Mouse (Mus musculus): Measurements from ENCODE around the gene Rnf43. TPM values are rescaled to one million over a fixed set of nuclear protein-coding genes. Genes with fewer than 3 reads are reported as not detected.

Gene Rnf43
- polyA plus RNA-seq, 1 experiment from 2014 or later: 1.5 TPM

DNA sequence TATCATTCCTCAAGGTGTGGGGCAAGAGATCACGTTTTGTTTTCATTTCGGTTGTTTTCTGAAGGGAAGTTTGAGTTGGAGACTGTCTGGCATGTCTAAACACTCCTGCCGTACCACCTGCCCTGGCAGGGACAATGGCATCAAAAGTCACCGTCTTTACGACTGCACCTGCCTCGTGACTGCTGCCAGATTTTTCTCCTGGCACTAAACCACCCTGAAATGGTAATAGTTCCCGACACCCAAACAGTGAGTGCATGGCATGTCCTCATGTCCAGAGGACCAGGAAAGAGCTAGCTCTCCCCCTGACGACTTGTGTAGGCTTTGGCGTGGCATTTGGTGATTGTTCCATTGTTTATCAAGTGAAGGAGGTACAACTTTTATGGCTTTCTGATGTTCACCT lies 18.3 kb downstream of the Rnf43 start:
- Histone ChIP-seq H3K9me3 (no peaks in the 10 kb centered on the region), H3K9ac (replicated peaks) (no peak overlapping the region), H3K27me3 (no peaks in the 10 kb centered on the region), H3K4me3 (no peak overlapping the region), H3K4me1 (0 out of 2 replicates have a peak, but pooled peaks cover 4% of the 10 kb centered on the region), H3K27ac (replicated peaks) (no peak overlapping the region), H3K36me3 (no peaks in the 10 kb centered on the region), H3K4me2 (replicated peaks) (no peak overlapping the region)
- 92% methylated on average over 9 of the region's 9 CpGs for WGBS
- ATAC-seq (ENCODE audit: low FRiP score, low read depth): no peak

DNA sequence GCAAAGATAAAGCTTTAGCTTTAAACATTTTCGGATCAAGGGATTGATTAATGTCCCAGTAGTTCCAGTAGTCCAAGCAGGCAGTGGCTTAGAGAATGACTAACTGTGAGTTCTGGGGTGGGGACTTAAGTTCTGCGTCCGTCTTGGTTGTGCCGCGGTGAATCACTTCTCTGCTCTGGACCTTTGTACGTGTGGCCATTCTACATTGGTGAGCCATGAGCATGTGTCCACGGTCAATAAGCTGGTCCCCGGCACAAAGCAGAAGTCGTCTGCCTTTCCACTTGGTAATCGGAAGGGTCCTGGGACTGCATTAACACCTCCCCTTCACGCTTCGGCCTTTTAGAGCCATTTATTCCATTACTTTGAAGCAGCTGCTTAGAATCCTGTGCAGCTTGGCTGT lies 19.6 kb downstream of the Rnf43 start:
- 89% methylated on average over 12 of the region's 12 CpGs for WGBS
- ATAC-seq (ENCODE audit: low FRiP score, low read depth): no peak
- no peak overlapping the region for H3K9ac ChIP-seq (replicated peaks)

DNA sequence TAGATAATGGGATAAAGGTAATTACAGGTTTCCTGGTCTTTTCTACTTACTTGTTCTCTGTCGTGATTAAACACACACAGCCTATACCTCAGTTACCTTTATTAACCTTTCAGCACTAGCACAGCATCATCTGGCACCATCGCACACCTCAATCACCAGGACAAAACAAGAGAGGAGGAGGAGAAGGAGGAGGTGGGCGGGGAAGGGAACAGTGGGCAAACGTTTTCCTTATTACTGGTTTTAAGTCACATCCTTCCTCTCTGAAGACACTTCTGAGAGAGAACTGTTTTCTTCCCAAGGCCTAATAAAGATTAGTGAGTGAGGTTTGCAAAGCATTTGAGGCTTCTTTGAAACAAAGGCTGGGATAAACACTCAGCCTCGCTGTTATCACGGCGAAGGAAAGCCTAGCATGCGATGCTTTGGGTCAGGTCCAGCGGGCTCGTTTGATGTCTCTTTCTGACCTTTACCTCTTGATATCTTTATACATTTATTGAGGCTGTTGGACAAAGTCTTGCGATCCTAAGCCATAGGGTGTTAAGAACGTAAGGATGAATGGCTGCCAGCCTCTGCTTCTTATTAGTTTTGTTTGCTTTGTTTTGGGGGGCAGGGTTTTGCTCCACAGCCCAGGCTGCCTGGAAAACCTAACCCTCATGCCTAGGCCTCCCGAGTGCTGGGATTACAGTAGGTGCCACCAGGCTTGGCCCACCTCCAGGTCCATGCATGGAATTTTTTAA lies 20.5 kb downstream of the Rnf43 start:
- Histone ChIP-seq H3K9me3 (no peaks in the 10 kb centered on the region), H3K36me3 (no peaks in the 10 kb centered on the region), H3K4me2 (replicated peaks) (no peak overlapping the region), H3K27me3 (no peaks in the 10 kb centered on the region), H3K27ac (replicated peaks) (no peak overlapping the region), H3K9ac (replicated peaks) (no peak overlapping the region), H3K4me1 (0 out of 2 replicates have a peak, but pooled peaks cover 7% of the 10 kb centered on the region), H3K4me3 (no peak overlapping the region)
- 36% methylated on average over 13 of the region's 13 CpGs for WGBS
- ATAC-seq (ENCODE audit: low FRiP score, low read depth): no peak

More for the DNA sequence above, 19.6 kb downstream of the Rnf43 start:
- H3K27me3 ChIP-seq: no peaks in the 10 kb centered on the region
- no peak overlapping the region for H3K4me3 ChIP-seq
- 0 out of 2 replicates have a peak, but pooled peaks cover 7% of the 10 kb centered on the region for H3K4me1 ChIP-seq
- H3K4me2 ChIP-seq (replicated peaks): no peak overlapping the region
- no peak overlapping the region for H3K27ac ChIP-seq (replicated peaks)
- no peaks in the 10 kb centered on the region for H3K9me3 ChIP-seq
- no peaks in the 10 kb centered on the region for H3K36me3 ChIP-seq

DNA sequence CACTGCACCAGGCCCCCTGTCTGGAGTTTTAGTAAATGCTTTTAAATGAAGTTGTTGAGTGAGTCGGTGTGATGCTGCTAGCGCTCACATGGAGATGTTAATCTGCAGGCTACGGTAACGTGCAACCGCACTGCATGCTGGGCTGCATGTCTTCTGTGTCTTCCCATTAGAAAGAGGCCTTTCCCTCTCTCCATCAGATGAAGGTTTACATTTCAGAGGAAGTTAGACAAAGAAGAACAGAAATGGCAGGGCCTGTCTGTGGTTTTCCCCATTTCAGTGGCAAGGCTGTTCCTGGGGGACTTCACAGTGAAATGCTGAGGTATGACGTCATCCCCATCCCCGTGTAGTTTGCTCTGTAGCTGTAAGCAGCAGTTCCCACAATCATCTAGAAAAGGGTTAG lies 23.9 kb downstream of the Rnf43 start:
- no peak overlapping the region for H3K27ac ChIP-seq (replicated peaks)
- peaks cover 7% of the 10 kb centered on the region; the same call in 1 of the 2 replicates for H3K4me1 ChIP-seq
- H3K27me3 ChIP-seq: no peaks in the 10 kb centered on the region
- WGBS: 71% methylated on average over 7 of the region's 7 CpGs
- no peak overlapping the region for H3K4me3 ChIP-seq
- no peaks in the 10 kb centered on the region for H3K36me3 ChIP-seq
- no peaks in the 10 kb centered on the region for H3K9me3 ChIP-seq
- H3K4me2 ChIP-seq (replicated peaks): no peak overlapping the region
- no peak for ATAC-seq (ENCODE audit: low FRiP score, low read depth)
- no peak overlapping the region for H3K9ac ChIP-seq (replicated peaks)

DNA sequence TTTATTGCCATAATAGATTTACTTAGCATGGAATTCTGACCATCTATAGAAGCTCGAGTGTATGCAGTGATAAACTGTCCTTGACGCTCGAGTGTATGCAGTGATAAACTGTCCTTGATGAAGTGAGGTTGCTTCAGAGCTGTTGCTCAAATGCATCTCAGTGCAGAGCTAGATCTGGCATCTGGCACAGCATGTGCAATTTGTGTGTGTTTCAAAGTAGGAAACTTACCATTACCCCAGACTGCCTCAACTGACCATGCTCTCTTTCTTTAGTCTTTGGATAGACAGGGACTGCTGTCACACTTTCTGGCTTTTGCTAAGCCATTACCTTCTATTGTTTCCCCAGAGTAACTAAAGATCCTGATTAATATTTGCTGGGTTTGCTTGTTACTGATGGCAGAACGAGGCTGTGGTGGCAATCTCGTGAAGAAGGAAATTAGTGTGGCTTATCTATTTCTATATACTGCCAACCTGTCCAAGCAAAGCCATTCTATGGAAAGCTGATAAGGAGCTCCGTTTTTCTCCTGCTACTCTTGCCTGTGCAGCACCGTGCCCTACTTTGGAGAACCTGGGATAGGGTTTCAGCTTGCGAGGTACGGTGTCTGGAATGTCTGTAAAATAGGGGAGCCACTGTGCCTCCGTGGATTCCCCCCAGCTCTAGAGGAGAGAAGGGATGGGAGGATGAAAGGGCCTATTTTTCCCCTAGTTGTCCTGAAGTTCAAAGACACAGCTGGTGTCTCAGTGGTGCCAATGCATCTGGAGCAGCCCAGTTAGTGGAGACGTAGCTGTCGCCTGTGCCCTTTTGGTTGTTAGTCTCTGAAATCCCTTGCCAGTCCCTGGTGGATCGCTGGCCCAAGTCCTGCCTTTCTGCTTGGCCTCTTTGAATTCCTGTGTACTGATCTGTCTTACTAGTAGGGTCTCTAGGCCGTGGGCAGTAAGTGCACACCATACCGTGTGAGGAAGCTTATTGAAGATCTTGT lies 25.0 kb downstream of the Rnf43 start:
- Histone ChIP-seq H3K27me3 (no peaks in the 10 kb centered on the region), H3K4me3 (no peak overlapping the region), H3K9ac (replicated peaks) (no peak overlapping the region), H3K9me3 (no peaks in the 10 kb centered on the region), H3K4me2 (replicated peaks) (no peak overlapping the region), H3K4me1 (peaks cover 7% of the 10 kb centered on the region; the same call in 1 of the 2 replicates), H3K27ac (replicated peaks) (no peak overlapping the region), H3K36me3 (no peaks in the 10 kb centered on the region)
- ATAC-seq (ENCODE audit: low FRiP score, low read depth): no peak
- WGBS: 84% methylated on average over 15 of the region's 15 CpGs

DNA sequence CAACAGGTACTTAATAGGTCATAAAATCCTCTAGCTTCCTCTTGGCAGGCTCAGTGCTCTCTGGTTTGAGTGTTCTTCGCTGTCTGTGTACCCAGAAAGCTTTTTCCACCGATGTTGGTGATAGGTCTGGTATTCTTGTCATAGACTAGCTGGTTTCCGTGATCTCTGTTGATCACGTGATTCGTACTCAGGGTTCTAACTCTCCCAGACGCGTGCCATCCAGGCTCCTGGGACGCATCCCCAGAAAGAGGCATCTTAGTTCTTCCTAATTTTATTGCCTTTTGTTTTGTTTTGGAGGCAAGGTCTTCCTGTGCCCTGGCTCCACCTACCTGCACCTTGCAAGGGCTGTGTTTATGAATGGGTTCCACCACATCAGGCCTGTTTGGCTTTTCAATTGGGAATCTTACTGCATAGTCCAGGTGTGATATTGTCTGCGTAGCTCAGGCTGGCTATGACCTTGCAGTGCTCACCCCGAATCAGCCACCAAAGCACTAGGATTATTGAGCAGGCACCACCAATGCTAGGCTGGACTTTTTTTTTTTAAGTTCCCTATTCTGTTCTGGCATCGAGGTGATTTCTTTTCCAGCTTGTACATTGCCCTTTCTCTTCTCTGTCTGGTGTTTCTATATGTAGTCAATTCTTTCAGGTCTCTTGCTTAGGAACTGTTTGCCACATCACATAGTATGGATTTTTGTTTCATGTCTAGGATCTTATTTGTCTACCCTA lies 26.1 kb downstream of the Rnf43 start:
- ATAC-seq (ENCODE audit: low FRiP score, low read depth): no peak
- WGBS: 90% methylated on average over 11 of the region's 11 CpGs
- Histone ChIP-seq H3K27me3 (no peaks in the 10 kb centered on the region), H3K4me3 (no peak overlapping the region), H3K9me3 (no peaks in the 10 kb centered on the region), H3K9ac (replicated peaks) (no peak overlapping the region), H3K36me3 (no peaks in the 10 kb centered on the region), H3K4me2 (replicated peaks) (no peak overlapping the region), H3K4me1 (peaks cover 3% of the 10 kb centered on the region; the same call in 1 of the 2 replicates), H3K27ac (replicated peaks) (no peak overlapping the region)

DNA sequence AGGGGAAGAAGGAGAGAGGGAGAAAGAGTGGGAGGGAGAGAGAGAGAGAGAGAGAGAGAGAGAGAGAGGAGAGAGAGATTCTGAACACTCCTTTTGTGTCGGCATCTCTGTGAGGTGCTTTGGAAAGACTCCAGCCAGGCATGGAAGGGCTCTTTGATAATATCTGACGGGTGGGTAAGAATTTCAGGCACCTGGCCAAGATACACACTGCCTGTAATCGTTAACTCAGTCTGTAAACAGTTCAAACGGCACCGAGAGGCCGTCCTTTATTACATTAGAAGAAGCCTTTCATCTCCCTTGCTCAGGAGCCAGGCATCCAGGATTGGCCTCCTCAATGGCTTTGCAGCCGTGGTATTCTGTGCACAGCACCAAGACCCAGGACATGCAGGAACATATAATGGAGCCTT lies 26.9 kb downstream of the Rnf43 start:
- H3K4me2 ChIP-seq (replicated peaks): no peak overlapping the region
- 57% methylated on average over 7 of the region's 7 CpGs for WGBS
- H3K27me3 ChIP-seq: no peaks in the 10 kb centered on the region
- H3K4me1 ChIP-seq: peaks cover 3% of the 10 kb centered on the region; the same call in 1 of the 2 replicates
- no peaks in the 10 kb centered on the region for H3K9me3 ChIP-seq
- no peak overlapping the region for H3K27ac ChIP-seq (replicated peaks)
- H3K36me3 ChIP-seq: no peaks in the 10 kb centered on the region
- H3K9ac ChIP-seq (replicated peaks): no peak overlapping the region
- ATAC-seq (ENCODE audit: low FRiP score, low read depth): no peak
- H3K4me3 ChIP-seq: no peak overlapping the region

DNA sequence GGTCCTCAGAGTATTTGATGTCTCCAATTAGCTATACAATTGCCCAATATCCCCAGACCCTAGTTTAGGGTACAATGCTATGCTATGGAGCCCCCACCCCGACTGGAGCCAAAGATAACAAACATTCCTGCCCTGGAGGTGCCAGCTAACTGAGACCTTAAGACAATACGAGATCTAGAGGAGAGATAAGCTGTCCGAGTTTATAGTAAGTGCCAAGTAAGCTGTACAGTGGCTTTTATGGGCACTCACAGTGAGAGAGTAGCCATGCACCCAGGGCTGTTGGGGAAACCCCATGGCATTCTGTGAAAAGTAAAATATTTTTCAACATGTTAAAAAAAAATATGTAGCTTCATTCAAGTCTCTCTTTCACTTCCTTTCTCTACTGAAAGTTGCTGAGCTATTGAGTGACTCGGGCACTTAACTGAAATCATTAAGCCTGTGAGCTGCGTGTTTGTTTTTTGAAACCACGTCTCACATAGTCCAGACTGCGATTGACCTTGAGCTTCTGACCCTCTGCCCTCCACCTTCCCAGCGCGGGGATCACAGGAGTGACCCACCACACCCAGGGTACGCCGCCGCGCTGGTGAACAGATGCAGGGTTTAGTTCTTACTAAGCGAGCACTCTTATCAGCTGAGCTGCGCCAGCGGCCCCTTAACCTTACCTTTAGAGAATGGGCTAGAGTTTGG lies 27.7 kb downstream of the Rnf43 start:
- 80% methylated on average over 16 of the region's 16 CpGs for WGBS
- Histone ChIP-seq H3K27me3 (no peaks in the 10 kb centered on the region), H3K4me1 (peaks cover 3% of the 10 kb centered on the region; the same call in 1 of the 2 replicates), H3K27ac (replicated peaks) (no peak overlapping the region), H3K9me3 (no peaks in the 10 kb centered on the region), H3K4me2 (replicated peaks) (no peak overlapping the region), H3K9ac (replicated peaks) (no peak overlapping the region), H3K4me3 (no peak overlapping the region), H3K36me3 (no peaks in the 10 kb centered on the region)
- ATAC-seq (ENCODE audit: low FRiP score, low read depth): no peak

DNA sequence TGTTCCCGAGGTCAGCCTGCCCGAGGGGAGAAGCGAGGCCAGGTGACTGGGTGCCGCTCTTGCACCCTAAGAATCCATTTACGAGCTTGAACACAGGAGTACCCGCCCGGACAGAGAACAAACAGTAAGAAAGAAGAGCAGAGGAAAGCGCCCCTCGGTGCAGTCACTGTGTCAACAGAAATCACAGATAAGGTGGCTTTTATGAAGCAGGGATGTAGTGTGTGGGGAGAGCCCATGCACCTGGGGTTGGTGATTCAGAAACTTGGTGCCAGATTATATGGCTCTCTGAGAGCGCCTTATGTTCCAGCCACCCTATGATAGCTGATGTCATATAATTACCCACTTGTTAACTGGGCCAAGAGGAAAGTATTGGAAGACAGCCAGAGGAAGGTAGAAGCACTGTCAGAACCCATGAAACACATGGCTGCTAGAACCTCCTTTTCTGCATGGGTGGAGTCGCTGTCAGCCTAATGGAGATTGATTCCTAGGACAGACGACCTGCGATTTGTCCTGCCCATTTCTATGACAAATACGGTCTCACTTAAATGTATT lies 34.7 kb downstream of the Rnf43 start:
- no peak for ATAC-seq (ENCODE audit: low FRiP score, low read depth)
- WGBS: 86% methylated on average over 14 of the region's 14 CpGs
- Histone ChIP-seq H3K4me3 (no peak overlapping the region), H3K4me1 (no peaks in the 10 kb centered on the region), H3K4me2 (replicated peaks) (no peak overlapping the region), H3K9ac (replicated peaks) (no peak overlapping the region), H3K27me3 (no peaks in the 10 kb centered on the region), H3K36me3 (no peaks in the 10 kb centered on the region), H3K9me3 (no peaks in the 10 kb centered on the region), H3K27ac (replicated peaks) (no peak overlapping the region)

DNA sequence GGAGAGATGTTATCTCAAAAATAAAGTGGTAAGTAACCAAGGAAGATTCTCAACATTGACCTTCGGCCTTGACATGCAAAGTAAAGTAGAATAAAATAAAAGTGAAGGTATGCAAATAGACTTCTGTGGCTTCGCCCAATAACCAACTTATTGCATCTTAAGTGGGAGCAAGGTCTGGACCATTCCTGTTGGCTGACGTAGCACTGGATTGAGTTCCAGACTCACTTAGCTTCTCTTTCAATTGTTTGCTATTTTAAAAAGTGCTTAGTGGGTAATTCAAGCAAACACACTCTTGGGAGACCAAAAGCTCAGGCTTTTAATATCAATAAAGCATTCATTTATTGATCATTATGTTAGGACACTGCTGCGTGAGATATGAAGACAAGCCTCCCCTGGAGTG lies 35.6 kb downstream of the Rnf43 start:
- 91% methylated on average over 4 of the region's 4 CpGs for WGBS
- Histone ChIP-seq H3K4me2 (replicated peaks) (no peak overlapping the region), H3K9ac (replicated peaks) (no peak overlapping the region), H3K4me1 (no peaks in the 10 kb centered on the region), H3K4me3 (no peak overlapping the region), H3K27ac (replicated peaks) (no peak overlapping the region), H3K9me3 (no peaks in the 10 kb centered on the region), H3K36me3 (no peaks in the 10 kb centered on the region), H3K27me3 (no peaks in the 10 kb centered on the region)
- no peak for ATAC-seq (ENCODE audit: low FRiP score, low read depth)

DNA sequence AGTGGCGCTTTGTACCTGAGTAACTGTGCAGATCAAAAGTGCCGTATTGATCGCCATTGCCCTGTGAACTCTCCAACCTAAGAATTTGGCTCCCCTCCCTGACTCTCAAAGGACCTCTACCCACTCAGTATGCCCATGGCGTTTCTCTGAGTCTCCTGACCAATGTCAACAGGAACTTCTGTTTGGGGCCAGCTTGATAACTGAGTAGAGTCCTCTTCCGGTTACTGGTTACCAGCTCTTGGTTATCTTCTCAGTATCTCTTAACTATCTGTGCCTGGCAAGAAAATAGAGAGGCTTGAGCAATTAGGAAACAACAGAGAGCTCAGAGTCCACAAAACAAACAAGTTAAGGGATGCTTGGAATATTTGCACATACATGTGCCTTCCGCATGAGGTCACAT lies 38.6 kb downstream of the Rnf43 start:
- Histone ChIP-seq H3K4me1 (no peaks in the 10 kb centered on the region; the same call in 1 of the 2 replicates), H3K27ac (replicated peaks) (no peak overlapping the region), H3K9me3 (no peaks in the 10 kb centered on the region), H3K4me2 (replicated peaks) (no peak overlapping the region), H3K36me3 (no peaks in the 10 kb centered on the region), H3K9ac (replicated peaks) (no peak overlapping the region), H3K4me3 (no peak overlapping the region), H3K27me3 (no peaks in the 10 kb centered on the region)
- ATAC-seq (ENCODE audit: low FRiP score, low read depth): no peak
- WGBS: 88% methylated on average over 6 of the region's 6 CpGs

Measured in midbrain, embryonic 12.5 days (tissue).